Mouse (Mus musculus): ENCODE results near the gene Olfr596.

DNA sequence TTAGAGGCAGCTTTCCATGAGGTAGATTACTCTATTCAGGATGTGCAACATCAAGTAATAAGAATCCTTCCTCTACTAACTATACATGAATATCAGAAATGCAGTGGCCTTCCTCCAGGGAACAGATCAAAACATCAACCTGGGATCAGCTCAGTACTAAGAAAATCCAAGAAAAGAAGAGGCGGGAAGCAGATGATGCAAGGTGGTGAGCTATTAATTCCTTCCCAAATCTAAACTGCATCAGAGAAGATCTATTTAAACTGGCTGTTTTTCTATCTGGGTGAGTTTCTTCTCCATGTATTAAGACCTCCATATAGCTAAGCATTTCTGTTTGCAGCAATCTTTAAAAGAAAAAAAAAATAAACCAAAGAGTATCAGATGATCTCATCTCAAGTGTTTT lies 30.2 kb downstream of the Olfr596 start, which contains the start of gene Olfr599:
- no peak for TF ChIP-seq CTCF (IDR thresholded peaks at IDR 0.05; ENCODE audit: borderline replicate concordance, extremely low read depth, insufficient read depth, insufficient read length)
- no peak for TF ChIP-seq POLR2A (IDR thresholded peaks at IDR 0.05; ENCODE audit: borderline replicate concordance, extremely low read depth, insufficient read depth, insufficient read length, poor library complexity, severe bottlenecking)
